Mouse (Mus musculus) neural tube, embryonic 15.5 days (tissue): ENCODE measurements around the gene Mup6. TPM values are rescaled to one million over a fixed set of nuclear protein-coding genes. Genes with fewer than 3 reads are reported as not detected.
"Not testable (repeated sequence)": the region's sequence is repeated elsewhere in the genome, so short reads cannot be mapped to it uniquely, and the experiment has no call there.

Experiments used
- ATAC-seq: fragments of 200-750 bp; cut with Nextera tagmentation; 2 replicates; pipeline ENCODE4 v1.8.0; 2017; ENCODE audit warnings: mild to moderate bottlenecking, moderate TSS enrichment, moderate library complexity; ENCODE audit not compliant: low FRiP score
- H3K27ac ChIP-seq: fragments of 300-500 bp; sonication (generic); replicated peaks from 2 replicates; pipeline ENCODE4 v1.5.1; 2015; ENCODE audit warnings: mild to moderate bottlenecking, inconsistent platforms
- H3K27me3 ChIP-seq: fragments of 300-500 bp; sonication (generic); replicated peaks from 2 replicates; pipeline ENCODE4 v1.6.1; 2015; ENCODE audit warnings: inconsistent platforms
- H3K36me3 ChIP-seq: fragments of 300-500 bp; sonication (generic); 2 replicates; pipeline ENCODE4 v1.6.1; 2015; ENCODE audit warnings: inconsistent platforms
- H3K4me1 ChIP-seq: fragments of 300-500 bp; sonication (generic); 2 replicates; pipeline ENCODE4 v1.6.1; 2015; ENCODE audit warnings: inconsistent platforms
- H3K4me2 ChIP-seq: fragments of 300-500 bp; sonication (generic); 2 replicates; pipeline ENCODE4 v1.6.1; 2015; ENCODE audit warnings: inconsistent platforms, mild to moderate bottlenecking, moderate library complexity
- H3K4me3 ChIP-seq: fragments of 300-500 bp; sonication (generic); replicated peaks from 2 replicates; pipeline ENCODE4 v1.5.1; 2015; ENCODE audit warnings: mild to moderate bottlenecking, inconsistent platforms
- H3K9ac ChIP-seq: fragments of 300-500 bp; sonication (generic); replicated peaks from 2 replicates; pipeline ENCODE4 v1.6.1; 2015; ENCODE audit warnings: mild to moderate bottlenecking, inconsistent platforms
- H3K9me3 ChIP-seq: fragments of 300-500 bp; sonication (generic); replicated peaks from 2 replicates; pipeline ENCODE4 v1.6.1; 2016; ENCODE audit warnings: inconsistent platforms
- WGBS: fragments of 180-500 bp; shearing (Covaris S2); methylation state at CpG from one replicate; pipeline ENCODE4 v1.1.7; 2015; ENCODE audit warnings: mixed read lengths; 5-methylcytosine and 5-hydroxymethylcytosine counted together
- polyA plus RNA-seq: library from polyadenylated mRNA; unstranded; fragments of >200 nt; fragmentation: Nextera tagmentation; extraction: Ambion mirVana; gene quantifications from 2 replicates; pipeline ENCODE4 v1.2.1, GENCODE M21; 2015

The Mup6 gene
- polyA plus RNA-seq, result not detected in 2 replicates

DNA sequence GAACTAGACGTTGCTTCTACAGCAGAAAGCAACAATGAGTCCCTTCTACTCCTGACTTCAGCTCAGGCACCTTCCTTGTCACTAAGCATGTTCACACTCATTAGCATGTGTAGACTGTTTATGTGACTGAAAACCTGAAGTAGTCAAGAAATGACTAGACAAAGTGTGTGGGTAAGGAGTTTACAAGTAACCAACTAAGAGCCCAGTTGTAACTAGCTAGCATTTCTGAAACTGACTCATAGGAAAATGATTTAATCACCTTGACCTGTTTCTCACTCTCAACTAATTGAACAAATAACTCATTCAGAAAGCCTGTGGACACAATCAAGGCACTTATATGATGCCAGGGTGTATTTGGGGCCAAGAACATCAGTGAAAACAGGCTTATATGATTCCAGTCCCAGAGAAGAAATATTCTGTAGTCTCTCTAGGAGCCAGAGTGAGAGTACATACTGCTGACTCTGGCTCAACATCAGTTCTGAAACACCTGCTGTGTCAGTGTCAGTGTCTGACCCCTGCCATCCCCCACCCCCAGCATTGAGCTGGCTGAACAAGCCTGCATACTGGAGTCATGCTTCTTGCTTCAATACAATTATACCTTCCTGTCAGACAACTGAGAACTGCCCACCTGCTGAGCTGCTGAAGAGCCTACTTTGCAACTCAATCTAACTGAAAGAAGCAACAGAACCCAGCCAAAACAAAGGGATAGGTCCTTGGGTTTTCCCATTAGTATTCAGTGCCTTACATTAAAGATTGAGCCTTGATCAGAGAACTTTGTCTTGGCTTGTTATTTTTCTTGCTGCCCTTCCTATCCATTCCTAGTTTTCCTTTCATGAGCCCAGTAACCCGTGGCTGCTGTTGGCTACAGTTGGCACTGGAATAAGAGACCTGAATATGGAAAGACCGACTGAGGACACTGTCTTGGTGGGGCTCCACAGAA is at the start of gene Mup6:
TSS of gene Mup6 (plus strand) at position 890 of the 940 bp plus-strand sequence.
- Histone ChIP-seq H3K9me3 (no peaks in the 10 kb centered on the region), H3K4me1 (no peaks in the 10 kb centered on the region), H3K36me3 (no peaks in the 10 kb centered on the region), H3K27me3 (no peaks in the 10 kb centered on the region), H3K4me3 (no peak within 1 kb of the TSS), H3K9ac (no peak within 1 kb of the TSS), H3K4me2 (no peak within 1 kb of the TSS), H3K27ac (no peak within 1 kb of the TSS)
- ATAC-seq, result no peak
- 40% methylated on average over 3 of the region's 3 CpGs for WGBS

DNA sequence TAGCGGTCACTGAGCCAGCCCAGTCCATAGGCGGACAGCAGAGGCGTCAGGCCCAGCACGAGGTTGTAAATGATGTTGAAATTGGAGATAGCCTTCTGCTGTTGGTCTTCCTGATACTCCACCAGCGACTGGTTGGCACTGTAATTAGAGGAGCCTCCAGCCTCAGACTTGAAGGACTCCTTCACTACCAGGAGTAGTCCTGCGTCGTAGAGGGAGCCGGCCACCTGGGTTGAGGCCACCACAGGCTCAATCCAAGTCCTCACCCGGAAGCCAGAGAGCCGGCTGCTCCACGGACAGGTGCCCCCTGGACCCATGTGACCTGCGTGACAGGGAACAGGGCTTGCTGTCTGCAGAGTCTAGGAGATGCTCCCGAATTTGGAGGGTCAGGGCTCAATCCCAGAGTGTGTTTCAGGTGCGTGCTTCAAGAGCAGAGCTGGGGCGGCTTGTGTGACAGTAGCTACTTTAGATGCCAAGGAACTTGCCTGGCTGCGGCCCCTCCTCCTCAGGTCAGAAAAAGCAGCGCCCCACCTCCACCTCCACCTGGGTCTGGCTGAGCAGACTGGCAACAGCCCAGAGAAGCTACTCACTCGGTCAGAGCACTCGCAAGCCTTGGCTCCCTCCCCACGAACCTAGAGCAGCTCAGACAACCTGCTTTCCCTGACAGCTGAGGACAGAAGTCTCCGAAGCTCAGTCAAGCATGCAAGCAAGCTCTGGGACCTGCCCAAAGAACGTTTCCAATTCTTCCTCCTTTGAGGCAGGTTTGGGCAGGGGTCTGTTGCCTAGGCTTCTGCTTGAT is 49.3 kb upstream of the Mup6 start, which contains the start of gene Slc46a2:
TSS of gene Slc46a2 (minus strand) at position 449 of the 796 bp plus-strand sequence.
- no peak for ATAC-seq
- Histone ChIP-seq H3K27ac (no peak within 1 kb of the TSS), H3K36me3 (no peaks in the 10 kb centered on the region), H3K4me2 (no peak within 1 kb of the TSS), H3K27me3 (peaks cover 8% of the 10 kb centered on the region; the same call in 1 of the 2 replicates), H3K9me3 (no peaks in the 10 kb centered on the region), H3K4me3 (no peak within 1 kb of the TSS), H3K4me1 (no peaks in the 10 kb centered on the region), H3K9ac (no peak within 1 kb of the TSS)
- 21% methylated on average over 22 of the region's 22 CpGs for WGBS

DNA sequence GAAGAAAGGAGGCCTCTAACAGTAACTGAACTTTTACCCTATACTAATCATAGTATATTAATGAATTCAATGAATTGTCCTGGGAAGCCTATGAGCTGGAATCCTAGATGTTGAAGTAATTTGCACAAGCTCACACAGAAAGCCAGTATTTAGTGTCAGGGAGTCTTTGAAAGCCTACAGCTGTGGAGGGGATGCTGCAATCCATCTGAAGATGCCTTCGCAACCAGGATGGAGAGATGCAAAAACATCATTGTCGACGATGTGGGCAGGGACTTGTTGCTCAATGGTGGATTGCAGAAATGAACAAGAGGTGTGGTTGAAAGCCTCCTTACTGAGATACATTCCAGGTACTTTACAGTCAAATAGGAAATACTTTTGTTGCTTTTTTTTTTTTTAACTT is 46.1 kb upstream of the Mup6 start:
- WGBS, result 93% methylated on average over 3 of the region's 3 CpGs
- Histone ChIP-seq H3K36me3 (no peaks in the 10 kb centered on the region), H3K4me2 (no peak overlapping the region), H3K4me3 (no peak overlapping the region), H3K27ac (no peak overlapping the region), H3K9ac (no peak overlapping the region), H3K9me3 (no peaks in the 10 kb centered on the region), H3K4me1 (no peaks in the 10 kb centered on the region), H3K27me3 (peaks cover 8% of the 10 kb centered on the region; the same call in 1 of the 2 replicates)
- no peak for ATAC-seq

DNA sequence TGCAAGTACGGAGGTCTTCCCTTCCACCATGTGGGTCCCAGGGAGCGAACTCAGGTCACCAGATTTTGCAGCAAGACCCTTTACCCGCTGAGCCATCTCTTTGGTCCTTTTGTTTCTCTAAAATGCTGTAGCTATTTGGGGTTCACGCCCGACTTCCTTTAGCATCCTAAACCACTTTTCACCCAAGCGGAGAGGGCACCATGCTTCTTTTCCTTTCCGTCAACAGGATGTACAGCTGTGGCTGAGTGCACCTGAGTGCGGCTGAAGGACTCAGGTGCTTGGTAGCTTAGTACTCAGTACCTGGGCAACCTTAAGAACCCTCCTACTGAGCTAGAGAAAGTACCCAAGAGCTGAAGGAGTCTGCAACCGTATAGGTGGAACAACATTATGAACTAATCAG is 39.0 kb upstream of the Mup6 start:
- Histone ChIP-seq H3K27ac (no peak overlapping the region), H3K36me3 (no peaks in the 10 kb centered on the region), H3K27me3 (no peaks in the 10 kb centered on the region), H3K4me3 (no peak overlapping the region), H3K4me2 (no peak overlapping the region), H3K9ac (no peak overlapping the region), H3K9me3 (no peaks in the 10 kb centered on the region), H3K4me1 (no peaks in the 10 kb centered on the region)
- ATAC-seq, result no peak
- 81% methylated on average over 9 of the region's 9 CpGs for WGBS

DNA sequence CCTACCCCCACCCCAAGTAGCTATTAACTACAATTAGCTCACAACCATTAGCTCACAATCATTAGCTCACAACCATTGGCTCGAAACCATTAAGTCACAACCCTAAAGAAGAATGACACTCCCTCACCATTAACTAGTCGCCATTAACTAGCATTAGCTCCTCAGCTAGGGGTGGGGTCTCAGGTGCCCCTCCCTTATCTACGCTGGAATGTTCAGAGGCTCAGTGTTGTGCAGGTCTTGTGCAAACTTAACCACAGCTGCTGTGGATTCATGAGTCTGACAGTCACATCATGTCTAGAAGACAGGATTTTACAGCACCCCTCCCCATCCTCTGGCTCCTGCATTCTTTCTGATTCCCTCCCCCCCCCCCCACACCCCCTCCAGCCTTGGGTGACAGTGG is 36.4 kb upstream of the Mup6 start:
- H3K27me3 ChIP-seq, result no peaks in the 10 kb centered on the region
- H3K4me3 ChIP-seq, result no peak overlapping the region
- peak; percentile 29 for ATAC-seq
- WGBS, result 62% methylated on average over 3 of the region's 3 CpGs
- no peaks in the 10 kb centered on the region for H3K36me3 ChIP-seq
- H3K4me2 ChIP-seq, result no peak overlapping the region
- H3K9me3 ChIP-seq, result no peaks in the 10 kb centered on the region
- no peaks in the 10 kb centered on the region for H3K4me1 ChIP-seq
- no peak overlapping the region for H3K9ac ChIP-seq
- H3K27ac ChIP-seq, result no peak overlapping the region

DNA sequence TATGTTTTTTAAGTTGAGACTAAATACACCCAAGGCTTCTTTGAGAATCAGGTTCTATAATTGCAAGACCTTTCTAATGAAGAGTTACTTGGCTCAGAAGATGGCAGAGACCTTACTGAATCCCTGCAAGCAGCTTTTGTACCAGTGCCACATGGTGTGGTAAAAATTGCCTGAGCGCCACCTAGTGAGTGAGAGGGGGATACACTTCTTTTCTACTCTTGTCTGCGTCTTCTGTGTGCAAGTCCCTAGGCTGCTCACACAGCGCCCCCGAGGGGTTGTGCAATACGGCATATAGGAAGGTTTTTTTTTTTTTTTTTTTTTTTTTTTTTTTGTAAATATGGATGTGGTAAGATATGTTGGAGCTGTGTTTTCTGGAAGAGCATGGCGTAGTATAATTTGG is 35.7 kb upstream of the Mup6 start:
- H3K9ac ChIP-seq, result no peak overlapping the region
- no peak overlapping the region for H3K4me2 ChIP-seq
- H3K4me1 ChIP-seq, result no peaks in the 10 kb centered on the region
- 30% methylated on average over 6 of the region's 6 CpGs for WGBS
- no peaks in the 10 kb centered on the region for H3K36me3 ChIP-seq
- H3K9me3 ChIP-seq, result no peaks in the 10 kb centered on the region
- no peak overlapping the region for H3K27ac ChIP-seq
- no peaks in the 10 kb centered on the region for H3K27me3 ChIP-seq
- ATAC-seq, result peak; percentile 51; the same call in 1 of the 2 replicates
- no peak overlapping the region for H3K4me3 ChIP-seq

DNA sequence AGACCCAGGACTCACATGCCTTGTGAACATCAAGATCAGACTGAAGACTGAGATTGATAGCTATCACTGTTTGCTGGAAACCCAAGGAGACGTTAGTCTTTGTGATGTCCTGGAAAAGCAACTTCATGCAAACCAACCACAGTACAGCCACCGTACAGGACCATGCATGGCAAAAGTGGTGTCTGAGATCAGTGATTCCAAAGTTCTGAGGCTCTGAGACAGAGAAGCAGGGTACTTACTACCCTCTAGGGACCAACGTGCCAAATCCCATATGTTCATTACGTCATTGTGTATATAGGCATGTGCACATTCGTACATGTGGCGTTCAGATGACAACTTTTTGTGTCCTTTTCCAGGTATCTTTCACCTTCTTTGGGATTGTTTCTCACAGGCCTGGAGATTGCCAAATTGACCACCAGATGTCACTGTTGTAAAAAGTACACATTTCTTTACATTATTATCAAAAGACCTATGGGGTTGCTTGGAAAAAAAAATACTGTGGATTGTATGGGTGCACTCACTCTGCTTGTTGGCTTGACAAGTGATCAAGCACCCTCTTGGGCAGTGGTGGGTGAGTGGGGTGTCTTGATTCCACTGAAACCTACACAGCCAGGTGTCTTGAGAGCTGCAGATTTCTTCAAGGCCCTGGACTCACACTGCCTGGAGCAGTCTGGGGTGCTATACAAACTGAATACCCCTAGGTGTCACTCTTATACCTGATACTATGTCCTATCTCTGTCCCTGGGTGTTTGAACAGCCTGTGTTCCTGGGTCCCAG is 31.4 kb upstream of the Mup6 start:
- peak; percentile 94 for ATAC-seq
- Histone ChIP-seq H3K4me1 (no peaks in the 10 kb centered on the region), H3K9me3 (no peaks in the 10 kb centered on the region), H3K4me2 (no peak overlapping the region), H3K9ac (no peak overlapping the region), H3K27me3 (no peaks in the 10 kb centered on the region), H3K36me3 (no peaks in the 10 kb centered on the region), H3K4me3 (no peak overlapping the region), H3K27ac (no peak overlapping the region)
- WGBS, result 71% methylated on average over 6 of the region's 6 CpGs

DNA sequence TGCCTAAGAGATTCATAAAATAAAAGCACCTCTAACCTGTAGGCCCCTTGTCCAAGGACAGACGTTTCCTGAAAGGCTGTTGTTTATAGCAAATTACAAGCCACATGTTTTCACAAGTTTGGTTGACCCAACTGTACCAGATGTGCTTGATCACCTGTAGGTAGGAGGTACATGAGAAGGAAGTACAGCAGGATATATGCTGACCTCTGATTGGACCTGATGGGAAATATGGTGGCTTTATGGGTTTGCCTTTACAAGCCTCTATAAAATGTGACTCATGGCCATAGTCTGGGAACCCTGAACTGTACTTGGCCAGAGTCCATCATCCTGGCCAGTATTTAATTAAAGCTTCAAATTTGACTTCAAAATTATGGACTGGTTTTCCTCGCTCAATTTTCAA is 26.6 kb upstream of the Mup6 start:
- H3K4me3 ChIP-seq, result no peak overlapping the region
- H3K36me3 ChIP-seq, result no peaks in the 10 kb centered on the region
- no peaks in the 10 kb centered on the region for H3K9me3 ChIP-seq
- 72% methylated on average over 2 of the region's 2 CpGs for WGBS
- H3K27me3 ChIP-seq, result no peaks in the 10 kb centered on the region
- H3K9ac ChIP-seq, result no peak overlapping the region
- H3K4me1 ChIP-seq, result no peaks in the 10 kb centered on the region
- H3K4me2 ChIP-seq, result no peak overlapping the region
- H3K27ac ChIP-seq, result no peak overlapping the region
- no peak for ATAC-seq

DNA sequence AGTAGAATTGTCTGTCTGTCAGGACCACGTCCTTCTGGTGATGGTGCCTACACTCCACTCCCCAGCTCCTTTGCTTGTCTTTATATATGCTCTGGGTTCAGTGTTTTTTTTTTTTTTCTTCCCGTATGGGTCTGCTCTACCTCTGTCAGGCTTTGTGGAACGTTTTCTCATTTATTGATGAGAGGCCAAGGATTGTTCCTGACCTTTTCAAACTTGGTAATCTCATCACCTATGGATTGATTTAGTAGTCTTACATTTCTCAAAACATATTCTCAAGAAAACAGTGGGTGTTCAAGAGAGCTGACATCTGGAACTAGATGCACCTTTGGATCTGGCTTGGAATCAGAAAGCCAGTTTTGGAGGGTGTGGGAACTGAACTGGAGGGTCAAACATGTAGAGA is 3.5 kb upstream of the Mup6 start, which contains the start of gene Mup4:
TSS of gene Mup4 (minus strand) at position 101 of the 400 bp plus-strand sequence.
- Histone ChIP-seq H3K27me3 (no peaks in the 10 kb centered on the region), H3K4me1 (no peaks in the 10 kb centered on the region), H3K9ac (no peak within 1 kb of the TSS), H3K4me2 (no peak within 1 kb of the TSS), H3K27ac (no peak within 1 kb of the TSS), H3K9me3 (no peaks in the 10 kb centered on the region), H3K36me3 (no peaks in the 10 kb centered on the region), H3K4me3 (no peak within 1 kb of the TSS)
- ATAC-seq, result no peak
- 88% methylated on average over 3 of the region's 3 CpGs for WGBS

DNA sequence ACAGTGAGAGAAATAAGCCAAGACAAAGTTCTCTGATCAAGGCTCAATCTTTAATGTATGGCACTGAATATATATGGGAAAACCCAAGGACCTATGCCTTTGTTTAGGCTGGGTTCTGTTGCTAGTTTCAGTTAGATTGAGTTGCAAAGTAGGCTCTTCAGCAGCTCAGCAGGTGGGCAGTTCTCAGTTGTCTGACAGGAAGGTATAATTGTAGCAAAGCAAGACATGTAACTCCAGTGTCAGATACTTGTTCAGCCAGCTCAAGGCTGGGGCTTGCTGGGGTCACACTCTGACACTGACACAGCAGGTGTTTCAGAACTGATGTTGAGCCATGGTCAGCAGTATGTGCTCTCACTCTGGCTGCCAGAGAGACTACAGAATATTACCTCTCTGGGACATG is 33.8 kb downstream of the Mup6 start:
- H3K4me3 ChIP-seq, H3K4me1 ChIP-seq, ATAC-seq, H3K9ac ChIP-seq, H3K27ac ChIP-seq, H3K4me2 ChIP-seq, H3K9me3 ChIP-seq, H3K27me3 ChIP-seq, H3K36me3 ChIP-seq: not testable (repeated sequence)

DNA sequence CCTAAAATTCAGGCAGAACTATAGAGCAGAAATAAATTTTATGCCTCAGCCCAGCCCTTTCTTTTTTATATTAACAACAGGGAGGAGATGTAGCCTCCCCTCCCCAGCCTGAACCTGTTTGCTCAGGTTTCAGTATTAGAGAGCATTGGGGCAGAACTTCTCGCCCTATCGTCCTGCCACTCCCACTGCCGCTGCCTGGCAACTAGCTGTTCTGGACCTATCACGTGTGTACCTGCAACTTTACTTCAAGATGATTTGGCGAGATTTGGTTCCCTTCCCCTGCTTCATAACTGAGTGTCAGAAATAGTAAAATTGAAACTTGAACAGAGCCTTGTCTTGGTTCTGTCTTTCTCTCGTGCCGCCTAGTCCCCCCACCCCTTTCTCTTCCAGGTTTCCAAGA is 56.0 kb downstream of the Mup6 start:
- H3K9ac ChIP-seq, H3K4me3 ChIP-seq: not testable (repeated sequence)
- WGBS, result 95% methylated on average over 7 of the region's 7 CpGs

More for the DNA sequence above, 56.0 kb downstream of the Mup6 start:
- H3K9me3 ChIP-seq, ATAC-seq, H3K4me2 ChIP-seq, H3K27me3 ChIP-seq, H3K27ac ChIP-seq, H3K36me3 ChIP-seq, H3K4me1 ChIP-seq: not testable (repeated sequence)
